Mouse (Mus musculus): ENCODE data around the gene Syngap1.

The Syngap1 gene

GRCm38 (mm10) chr17:26994410-26994809 is 53.4 kb downstream of the Syngap1 start:
- DNase-seq (ENCODE audit: low spot score), result no peak

GRCm38 (mm10) chr17:26995006-26995405 is 54.0 kb downstream of the Syngap1 start:
- no peak for DNase-seq (ENCODE audit: low spot score)

- DNase-seq (ENCODE audit: low spot score), result no peak
These were observed 54.5 kb downstream of the Syngap1 start for GRCm38 (mm10) chr17:26995562-26995961.

- no peak for DNase-seq (ENCODE audit: low spot score)
These were observed 56.6 kb downstream of the Syngap1 start for GRCm38 (mm10) chr17:26997661-26998060.

GRCm38 (mm10) chr17:26998283-26998682 is 57.2 kb downstream of the Syngap1 start:
- DNase-seq (ENCODE audit: low spot score), result no peak

GRCm38 (mm10) chr17:26999996-27000395 is 58.9 kb downstream of the Syngap1 start:
- DNase-seq (ENCODE audit: low spot score), result no peak

GRCm38 (mm10) chr17:27001151-27001550 is 60.1 kb downstream of the Syngap1 start:
- no peak for DNase-seq (ENCODE audit: low spot score)

GRCm38 (mm10) chr17:27001889-27002288 is 60.8 kb downstream of the Syngap1 start:
- no peak for DNase-seq (ENCODE audit: low spot score)

GRCm38 (mm10) chr17:27004431-27004830 is 63.4 kb downstream of the Syngap1 start:
- DNase-seq (ENCODE audit: low spot score), result peak; percentile 61

GRCm38 (mm10) chr17:27004903-27005485 is 63.9 kb downstream of the Syngap1 start:
- DNase-seq (ENCODE audit: low spot score), result no peak

GRCm38 (mm10) chr17:27005644-27006043 is 64.6 kb downstream of the Syngap1 start:
- no peak for DNase-seq (ENCODE audit: low spot score)

GRCm38 (mm10) chr17:27008277-27008676 is 67.2 kb downstream of the Syngap1 start:
- no peak for DNase-seq (ENCODE audit: low spot score)

- DNase-seq (ENCODE audit: low spot score), result no peak
These were observed 70.1 kb downstream of the Syngap1 start for GRCm38 (mm10) chr17:27011167-27011566.

GRCm38 (mm10) chr17:27011998-27012672 is 71.1 kb downstream of the Syngap1 start:
- DNase-seq (ENCODE audit: low spot score), result no peak

- DNase-seq (ENCODE audit: low spot score), result no peak
These were observed 71.9 kb downstream of the Syngap1 start for GRCm38 (mm10) chr17:27012909-27013308.

- peak; percentile 83 for DNase-seq (ENCODE audit: low spot score)
These were observed 76.8 kb downstream of the Syngap1 start for GRCm38 (mm10) chr17:27017564-27018499.

GRCm38 (mm10) chr17:27018555-27019196 is 77.6 kb downstream of the Syngap1 start:
- DNase-seq (ENCODE audit: low spot score), result no peak

- no peak for DNase-seq (ENCODE audit: low spot score)
These were observed 80.0 kb downstream of the Syngap1 start for GRCm38 (mm10) chr17:27021076-27021475.

GRCm38 (mm10) chr17:27021736-27022135 is 80.7 kb downstream of the Syngap1 start:
- no peak for DNase-seq (ENCODE audit: low spot score)
